Mouse (Mus musculus) kidney, postnatal 25 days (tissue): ENCODE measurements at regions not wholly inside any gene's neighbourhood (a gene's known extent, or its start where the extent isn't known, plus 50 kb on each side); places are given as distances from the start of the nearest gene placed in this dataset.

Experiments
- DNase-seq, 2 experiments: peaks; one replicate each; pipeline ENCODE4 v3.0.0; 2021; ENCODE audit warnings: mixed read lengths in 2 of 2

DNA sequence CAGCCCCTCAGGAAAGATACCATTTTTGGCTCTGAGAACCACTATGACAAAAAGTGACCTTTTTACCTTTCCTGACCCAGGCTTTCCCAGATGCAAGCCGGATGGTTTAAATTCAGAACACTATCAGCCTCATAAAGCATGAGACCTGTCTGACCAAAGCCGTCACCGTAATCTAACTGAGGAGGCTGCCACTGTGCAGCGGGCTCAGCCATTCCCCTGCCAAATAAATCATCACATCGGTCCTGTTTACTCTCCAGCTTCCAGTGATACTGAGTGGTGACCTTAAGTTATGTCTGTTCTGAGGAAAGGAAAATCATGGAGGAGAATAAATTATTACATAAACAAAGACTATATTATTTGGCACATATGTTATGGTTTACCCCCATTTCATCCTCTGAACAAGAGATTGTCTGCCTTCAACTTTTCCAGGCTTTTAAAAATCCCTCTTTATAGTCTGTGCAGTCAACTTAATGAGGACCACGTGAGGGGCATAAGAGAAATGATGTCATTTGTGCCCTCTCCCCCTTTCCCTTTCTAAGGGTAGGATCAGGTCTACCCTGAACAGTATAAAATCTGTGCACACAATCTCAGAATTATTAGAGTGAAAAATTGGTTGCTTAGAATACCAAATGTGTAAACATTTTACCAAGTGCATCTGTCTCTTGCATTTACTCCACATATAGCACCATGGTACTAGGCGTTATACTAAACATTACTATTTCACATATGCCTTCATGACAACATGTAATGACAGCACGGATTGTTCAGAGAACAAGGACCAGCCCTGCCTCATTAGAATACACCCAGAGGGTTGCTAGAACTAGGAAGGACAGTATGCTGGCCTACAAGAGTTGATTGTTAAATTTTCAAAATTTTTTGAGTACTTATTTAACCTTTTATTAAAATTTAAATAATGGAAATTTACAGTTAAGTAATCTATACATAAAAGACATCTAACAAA is 401.9 kb upstream of the Xrcc4 start:
- no peak for DNase-seq

DNA sequence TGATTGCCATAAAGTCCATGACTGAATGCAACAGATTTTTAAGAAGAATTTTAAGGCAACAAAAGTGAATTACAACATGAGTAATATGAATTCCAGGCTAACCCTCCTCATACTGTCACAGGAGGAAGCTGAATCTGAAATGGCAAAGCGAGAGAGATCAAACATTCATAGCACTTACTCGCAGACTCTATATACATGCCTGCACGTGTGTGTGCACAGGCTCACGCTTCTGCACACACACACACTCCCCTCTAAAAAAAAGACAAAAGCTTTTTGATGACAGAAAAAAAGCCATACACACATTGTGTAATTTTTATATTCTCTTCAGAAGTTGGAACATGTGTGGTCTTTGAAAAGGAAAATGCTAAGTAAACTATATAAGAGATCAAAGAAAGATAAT is 391.1 kb upstream of the Xrcc4 start:
- DNase-seq: no peak

DNA sequence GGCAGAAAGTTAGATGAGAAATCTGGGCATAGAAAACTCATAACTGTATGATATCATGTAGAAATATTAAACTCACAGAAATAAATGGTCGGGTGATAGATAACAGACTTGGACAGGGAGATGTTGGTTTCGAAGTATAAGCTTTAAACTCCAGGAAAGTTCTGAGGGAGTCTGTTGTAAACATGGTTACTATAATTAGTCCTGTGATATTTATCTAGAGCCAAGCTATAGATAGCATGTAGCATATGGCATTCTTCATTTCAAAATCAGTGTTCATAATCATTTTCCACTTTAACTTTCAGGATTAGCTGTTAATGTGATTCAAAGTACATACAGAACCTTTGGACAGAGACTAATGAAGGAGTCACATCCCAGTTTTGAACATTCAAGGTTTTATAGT is 387.5 kb upstream of the Xrcc4 start:
- DNase-seq: no peak

DNA sequence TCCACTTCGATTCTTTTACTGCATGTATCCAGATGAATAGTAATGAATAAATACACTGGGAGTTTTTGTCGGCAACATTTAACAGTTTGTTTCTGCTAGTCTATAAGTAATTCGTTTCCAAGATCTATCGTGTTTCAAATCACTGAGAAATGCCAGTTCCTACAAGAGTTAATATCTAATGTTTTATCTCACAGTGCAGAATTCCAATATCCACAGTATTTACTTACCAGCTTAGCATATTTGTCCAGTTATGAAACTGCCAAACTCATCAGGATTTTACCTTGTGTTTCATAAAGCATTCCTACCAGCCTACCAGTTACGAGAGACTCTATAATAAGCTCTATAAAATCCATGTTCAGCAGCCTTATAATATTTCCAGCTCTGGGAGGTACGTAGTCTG is 385.1 kb upstream of the Xrcc4 start:
- DNase-seq: no peak

DNA sequence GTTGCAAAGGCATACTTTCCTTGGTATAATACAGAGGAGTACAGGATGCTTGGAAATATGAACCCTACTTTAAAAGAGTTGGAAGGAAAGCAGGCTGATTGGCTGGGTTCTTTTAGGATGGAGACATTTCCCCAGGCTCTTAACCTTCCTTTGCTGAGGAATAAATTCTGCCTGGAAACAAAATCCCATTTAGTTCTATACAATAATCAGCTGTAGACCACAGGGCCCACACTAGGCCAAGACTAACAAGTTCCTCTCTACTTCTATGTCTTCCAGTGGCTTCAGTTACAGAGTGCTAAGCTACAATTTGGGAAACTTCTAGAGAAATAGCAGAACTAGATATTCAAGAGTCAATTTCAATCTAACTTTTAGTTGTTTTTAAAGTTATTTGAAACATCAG is 384.6 kb upstream of the Xrcc4 start:
- DNase-seq: no peak

DNA sequence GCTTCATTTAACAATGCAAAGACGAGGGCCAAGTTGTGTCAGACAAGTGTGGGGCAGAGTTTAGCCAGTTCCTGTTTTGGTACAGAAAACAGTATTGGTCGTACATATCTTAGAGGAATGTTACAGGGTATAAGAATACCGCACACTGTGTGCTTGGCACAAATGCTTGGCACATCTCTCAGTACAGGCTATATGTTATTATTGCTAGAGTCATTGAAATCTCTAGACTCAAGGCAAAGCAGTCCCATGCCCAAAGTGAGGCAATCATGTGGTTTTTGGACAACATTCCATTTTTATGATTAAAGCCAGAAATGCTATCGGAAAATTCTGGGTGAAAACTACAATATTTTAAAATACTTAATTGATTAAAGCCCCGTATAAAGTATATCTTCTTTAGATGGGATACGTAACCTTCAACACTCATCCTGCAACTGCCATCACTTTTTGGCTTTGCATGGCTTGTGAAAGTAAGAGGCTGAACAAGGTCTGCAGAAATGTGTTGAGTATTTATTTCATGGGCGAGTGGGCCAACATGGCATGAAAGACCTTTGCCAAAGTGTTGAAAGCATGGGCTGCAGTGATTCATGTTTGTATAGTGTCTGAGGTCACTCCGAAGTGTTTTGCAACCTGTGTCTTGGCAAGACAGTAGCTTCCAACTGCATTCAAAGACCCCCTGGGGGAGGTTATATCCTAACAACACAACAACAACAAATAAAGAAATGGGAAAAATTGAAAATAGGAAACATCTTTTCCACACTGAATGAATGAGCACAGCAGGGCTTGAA is 383.8 kb upstream of the Xrcc4 start:
- DNase-seq: no peak

DNA sequence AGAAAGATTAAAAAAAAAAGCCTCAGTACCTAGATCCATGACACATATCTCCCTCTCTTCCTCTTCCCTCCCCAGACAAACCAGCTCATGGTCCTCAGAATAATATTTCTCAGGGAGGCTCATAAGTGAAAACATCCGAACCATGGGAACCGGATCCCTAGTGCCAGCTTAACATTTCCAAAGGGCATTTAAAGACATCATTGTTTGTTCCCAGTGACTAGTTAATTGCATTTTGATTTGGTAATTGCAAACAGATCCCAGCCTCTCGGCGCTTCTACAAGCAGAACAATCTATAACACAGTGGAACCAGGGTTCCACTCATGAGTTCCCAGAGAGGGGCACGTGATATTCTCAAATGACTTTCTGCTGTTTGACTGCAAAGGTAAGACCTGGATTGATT is 376.7 kb upstream of the Xrcc4 start:
- no peak for DNase-seq

DNA sequence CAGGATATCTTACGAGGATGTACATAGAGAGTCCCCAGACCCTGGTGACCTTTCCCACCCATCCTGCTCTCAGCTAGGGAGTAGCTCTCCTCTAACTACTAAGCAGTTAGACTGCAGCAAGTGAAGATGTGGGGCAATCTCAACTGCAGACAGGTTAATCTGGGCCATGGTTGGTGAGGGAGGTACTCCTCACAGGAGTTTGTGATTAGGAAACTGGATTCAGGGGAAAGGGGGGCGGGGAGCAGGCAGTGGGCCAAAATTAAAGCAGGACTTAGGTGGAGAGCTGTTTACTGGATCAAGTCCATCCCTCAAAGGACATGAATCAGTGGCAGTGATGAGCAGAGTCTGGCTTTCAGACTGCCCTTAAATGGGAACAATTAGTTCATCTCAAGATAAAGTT is 374.6 kb upstream of the Xrcc4 start:
- peak; percentile 79 to 88 for DNase-seq

DNA sequence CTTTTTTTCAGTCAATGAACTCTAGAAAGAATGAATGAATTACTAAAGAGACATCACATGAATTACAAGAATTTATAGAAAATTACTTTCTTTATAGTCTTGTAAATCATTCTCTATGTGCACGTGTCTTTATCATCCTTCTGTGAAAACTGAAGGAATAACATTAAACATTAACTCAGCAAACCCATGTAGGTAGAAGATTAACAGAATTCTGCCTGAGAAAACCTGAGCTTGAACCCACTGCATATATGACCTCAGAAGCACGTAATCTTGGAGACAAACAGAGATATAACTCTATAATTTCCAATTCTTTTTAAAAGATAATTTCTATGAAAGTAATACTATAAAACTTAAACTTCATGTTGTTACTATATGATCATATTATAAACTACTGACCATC is 374.0 kb upstream of the Xrcc4 start:
- no peak for DNase-seq

DNA sequence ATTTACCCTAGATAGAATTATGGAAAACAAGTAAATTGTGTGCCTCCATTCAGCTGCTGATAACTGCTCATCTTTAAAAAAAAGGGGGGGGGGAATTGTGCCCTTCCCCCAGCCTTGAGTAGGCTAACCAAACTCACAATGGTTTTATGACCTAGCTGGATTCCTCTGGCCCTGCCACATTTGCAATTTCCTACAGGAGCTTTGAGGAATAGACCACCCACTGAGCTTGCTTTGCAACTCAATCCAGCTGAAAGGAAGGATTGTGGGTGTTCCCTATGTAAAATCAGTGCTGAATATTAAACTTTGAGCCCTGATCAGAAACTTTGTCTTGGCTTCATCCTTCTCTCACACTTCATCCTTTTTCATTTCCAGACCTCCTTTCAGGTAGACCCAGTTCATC is 365.2 kb upstream of the Xrcc4 start:
- DNase-seq: no peak

DNA sequence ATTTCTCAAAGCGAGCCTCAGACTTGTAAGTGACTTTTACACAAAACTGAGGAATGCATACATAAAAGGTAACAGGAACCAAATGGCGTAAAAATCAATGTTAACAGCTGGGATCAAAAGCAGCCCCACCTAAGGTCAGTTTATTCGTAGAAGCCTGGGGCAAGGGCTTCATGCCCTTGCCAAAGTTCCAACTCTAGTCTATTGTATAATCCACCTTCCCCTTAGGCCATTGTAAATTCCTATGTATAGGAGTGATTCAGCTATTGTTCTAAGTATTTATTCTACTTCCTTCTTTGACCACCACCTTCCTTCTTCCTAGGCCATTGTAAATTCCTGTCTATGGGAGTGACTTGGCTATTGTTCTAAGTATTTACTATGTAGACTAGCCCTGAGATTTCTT is 337.5 kb upstream of the Xrcc4 start:
- no peak for DNase-seq

DNA sequence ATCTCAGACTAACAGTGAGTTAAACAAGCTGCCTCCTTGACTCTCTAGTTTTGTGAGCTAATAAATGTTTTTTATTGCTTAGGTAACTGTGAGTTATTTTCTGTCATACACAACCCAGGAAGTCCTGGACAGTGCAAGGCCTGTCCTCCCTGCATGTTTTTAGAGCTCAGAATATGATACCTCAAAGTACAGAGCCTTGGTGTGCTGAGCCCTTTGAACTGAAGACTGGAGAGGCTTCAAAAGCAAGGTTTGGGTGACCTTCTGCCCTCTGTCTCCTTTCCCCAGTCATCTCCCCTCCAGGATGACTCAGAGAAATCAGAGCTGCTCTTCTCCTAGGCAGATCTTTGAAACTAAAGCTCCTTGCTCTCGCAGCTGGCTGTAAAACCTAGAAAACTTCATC is 336.0 kb upstream of the Xrcc4 start:
- DNase-seq: no peak

DNA sequence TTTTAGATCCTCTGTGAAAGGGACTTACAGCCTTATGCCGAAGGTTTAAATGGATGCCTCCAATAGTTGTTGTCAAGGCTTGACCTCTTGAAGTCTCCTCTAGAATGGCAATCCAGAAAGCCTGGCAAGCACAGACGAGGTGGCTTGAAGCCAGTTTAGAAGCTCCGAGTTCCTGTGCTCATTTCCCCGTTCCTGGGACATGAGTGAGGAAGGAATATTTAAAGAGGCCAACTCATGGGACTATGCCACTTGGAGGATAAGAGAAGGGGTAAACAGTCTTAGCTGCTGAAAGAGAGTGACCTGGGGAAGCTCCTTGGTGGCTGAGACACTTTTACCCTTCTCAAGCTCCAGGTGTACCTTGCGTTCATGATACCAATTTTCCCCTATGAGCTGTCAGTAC is 335.1 kb upstream of the Xrcc4 start:
- DNase-seq: no peak

DNA sequence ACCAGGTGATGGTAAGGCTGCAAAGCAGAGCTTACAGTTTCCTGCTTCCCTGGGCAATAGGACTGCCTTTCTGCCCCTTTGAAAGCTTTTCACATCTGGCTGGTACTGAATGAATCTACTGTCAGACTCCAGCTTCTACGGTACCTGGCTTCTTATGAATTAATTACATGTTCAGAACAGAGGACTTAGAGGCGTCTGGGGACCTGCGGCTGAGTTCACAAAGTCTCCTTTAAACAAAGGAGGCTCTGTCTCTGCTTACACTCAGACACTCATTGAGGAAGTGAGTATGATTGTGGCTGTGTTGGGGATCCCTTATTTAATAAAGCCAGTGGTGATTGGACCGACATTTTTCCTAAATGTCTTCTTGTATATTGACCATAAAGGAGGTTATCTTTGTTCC is 331.6 kb upstream of the Xrcc4 start:
- no peak for DNase-seq

DNA sequence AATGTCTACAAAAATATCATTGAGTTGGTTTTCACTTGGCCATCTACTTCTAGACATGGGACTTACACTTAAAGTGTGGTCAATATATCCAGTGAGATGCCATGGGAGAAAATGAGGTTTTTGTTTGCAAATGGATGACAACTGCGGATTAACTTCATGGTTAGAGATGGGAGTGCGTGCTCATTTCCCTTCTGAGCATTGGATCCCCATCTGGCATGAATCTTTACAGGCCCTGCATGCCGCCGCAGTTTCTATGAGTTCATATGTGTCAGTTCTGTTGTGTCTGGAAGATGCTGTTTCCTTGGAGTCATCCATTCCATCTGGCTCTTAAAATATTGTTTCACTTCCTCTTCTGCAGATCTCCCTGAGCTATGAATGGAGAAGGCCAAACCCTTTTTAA is 315.0 kb upstream of the Xrcc4 start:
- no peak for DNase-seq

DNA sequence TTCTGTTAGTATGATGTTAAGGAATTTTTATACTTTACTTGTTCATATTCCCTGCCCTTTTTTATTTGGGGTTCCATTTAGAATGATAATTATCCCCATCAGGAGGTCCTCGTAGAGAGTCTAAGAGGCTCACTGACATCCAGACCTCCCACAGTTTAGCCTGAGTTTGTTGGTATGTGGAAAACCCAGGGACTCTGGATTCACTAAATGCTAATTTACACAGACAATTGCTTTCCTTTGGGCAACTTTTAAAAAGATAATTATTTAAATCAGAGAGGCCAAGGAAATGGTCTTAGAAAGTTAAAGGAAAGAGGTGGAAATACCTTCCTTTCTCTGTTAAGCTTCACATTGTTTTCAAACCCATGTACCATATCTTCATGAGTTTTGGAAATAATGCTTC is 312.7 kb upstream of the Xrcc4 start:
- DNase-seq: no peak

DNA sequence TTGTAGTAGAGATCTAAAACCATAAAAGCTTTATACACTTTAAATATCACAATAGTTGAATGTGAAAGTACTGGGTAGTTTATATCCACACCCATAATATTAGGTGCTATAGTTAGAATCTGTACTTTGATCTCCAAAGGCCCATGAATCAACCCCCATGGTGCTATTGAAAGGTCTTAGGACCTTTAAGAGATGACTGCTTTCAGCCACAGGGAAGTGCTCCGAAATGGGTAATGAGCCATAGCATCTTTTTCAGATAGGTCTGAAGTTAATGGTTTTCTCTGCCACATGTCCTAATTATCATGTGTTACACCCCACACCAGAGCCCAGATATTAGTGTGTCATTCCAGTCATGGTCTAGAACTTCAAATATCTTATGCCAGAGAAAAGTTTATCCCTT is 312.1 kb upstream of the Xrcc4 start:
- DNase-seq: no peak

DNA sequence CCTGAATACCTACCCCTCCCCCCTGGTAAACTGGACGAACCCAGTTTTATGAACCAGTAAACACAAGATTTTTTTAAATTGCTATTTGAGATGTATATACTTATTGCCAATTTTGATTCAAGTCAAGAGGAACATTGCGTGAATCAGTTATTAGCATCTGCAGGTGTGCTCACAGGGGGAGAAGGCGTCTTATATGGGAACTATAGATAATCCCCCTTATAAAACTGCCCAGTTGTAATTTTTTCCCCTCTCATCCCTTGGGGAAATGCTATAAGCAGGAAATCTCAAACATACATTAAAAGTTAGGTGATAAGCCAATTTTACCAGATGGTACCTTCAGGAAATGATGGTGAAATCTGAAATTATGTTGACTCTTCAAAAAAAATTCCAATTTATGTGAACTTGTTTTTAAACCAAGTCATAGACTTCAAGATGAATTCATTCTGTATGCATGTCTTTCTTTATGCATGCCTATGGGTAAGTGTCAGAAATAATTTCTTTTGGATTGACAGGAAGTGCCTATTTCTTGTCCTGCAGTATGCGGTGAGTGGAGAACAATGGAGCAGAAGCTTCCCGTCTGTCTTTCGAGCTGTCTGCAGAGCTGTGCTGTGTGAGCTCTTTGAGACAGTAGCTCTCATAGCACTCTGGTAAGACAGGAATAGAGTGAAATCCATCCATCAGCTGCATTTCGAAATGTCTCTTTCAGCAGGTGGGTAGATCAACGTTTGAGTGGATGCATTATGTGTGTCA is 306.0 kb upstream of the Xrcc4 start:
- no peak for DNase-seq

DNA sequence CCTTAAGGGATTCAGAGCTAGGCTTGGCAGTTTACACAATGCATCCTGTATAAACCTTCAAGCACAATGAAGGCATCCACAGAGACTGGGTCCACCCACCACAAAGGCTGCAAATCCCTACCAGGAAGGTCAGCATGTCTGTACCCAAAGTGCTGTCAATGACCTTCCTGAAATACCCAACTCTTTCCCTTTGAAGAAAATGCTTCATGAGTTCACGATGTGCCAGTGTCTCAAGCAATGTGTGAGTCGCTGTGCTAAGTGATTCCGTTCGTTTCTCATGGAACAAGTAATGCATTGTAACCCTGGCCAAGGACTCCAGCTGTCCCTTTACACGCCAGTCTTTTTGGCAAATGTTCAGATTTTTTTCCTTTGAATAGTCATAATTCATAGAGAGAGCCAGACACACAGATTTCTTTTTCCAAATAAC is 305.4 kb upstream of the Xrcc4 start:
- no peak for DNase-seq

DNA sequence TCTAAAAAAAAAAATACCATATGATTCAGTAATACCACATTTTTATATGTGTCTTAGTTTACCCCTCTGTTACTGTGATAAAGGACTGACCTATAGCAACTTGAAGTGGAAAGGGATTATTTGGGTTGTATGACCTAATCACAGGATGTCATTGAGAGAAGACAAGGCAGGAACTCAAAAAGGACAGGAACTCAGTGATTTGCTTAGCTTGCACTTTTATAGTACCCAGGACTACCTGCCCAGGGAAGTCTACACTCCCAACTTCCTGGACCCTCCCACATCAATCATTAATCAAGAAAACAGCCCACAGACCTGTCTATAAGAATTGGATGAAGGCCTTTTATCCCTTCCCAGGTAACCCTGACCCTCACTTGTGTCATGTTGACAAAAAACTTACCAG is 303.0 kb upstream of the Xrcc4 start:
- no peak for DNase-seq

DNA sequence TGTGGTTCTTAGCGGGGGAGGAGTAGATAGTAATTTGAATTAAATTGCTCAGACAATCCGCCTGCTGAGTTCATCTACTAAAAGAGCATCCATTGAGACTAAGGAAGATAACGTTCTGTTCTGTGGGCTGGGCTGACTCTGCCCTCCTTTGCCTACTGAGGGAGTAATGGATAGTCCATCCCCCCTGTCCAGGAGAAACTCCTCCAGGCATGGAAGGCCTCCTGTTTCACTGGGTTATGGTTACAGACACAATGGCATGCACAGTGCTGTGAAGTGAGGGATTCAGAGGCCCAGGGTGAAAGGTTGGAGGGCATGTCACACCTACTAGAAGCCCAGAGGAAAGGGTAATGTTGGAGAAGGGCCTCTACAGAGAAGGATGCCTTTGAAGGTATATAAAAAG is 287.2 kb upstream of the Xrcc4 start:
- no peak for DNase-seq

DNA sequence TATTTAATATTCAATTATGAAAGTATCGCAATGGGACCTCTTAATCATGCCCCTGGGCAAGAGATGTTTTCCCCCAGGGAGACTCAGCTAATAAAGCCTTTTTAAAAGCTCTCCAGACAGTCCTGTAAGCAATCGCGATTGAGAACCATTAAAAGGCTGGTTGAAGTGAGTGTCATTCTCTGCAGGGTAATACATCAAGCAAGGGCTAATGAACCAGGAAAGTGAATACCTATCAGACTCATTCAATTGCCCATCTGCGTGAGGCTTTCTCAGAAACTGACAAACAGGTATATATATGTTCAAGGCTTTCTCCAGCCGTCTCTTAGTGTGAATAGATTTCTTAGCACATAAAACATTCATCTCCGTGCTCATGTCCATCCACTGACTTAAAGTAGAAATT is 286.8 kb upstream of the Xrcc4 start:
- no peak for DNase-seq

DNA sequence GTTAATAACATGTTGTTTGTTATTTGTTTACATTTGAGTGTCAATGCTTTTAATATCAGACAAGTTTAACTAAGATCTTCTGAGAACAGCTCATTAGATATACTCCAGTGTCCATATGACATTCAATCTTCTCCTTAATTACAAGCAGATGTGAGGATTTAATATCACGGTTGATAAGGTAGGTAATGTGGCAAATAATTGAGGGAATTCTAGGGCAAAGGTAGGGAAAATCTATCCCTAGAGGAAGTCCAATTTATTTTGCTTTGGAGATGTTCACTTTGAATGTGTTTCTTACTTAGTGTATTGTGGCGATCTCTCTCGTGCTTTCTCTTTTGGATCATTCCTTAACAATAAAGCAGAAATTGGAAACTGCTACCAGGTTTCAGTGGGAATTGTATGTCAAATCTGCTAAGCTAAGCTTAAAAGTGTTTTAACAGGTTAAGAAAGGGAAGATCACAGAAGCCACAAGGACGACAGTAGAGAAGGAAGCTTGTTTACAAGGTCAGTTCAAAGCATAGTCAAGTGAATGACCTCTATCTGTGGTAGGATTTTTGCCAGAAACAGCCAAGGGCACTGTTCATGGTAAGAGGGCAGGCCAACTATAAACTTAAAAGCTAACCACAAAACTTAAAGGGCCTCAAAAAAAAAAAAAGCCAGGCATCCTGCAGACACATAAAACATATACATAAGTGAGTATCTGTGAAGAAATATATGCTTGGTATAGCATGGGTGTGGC is 282.2 kb upstream of the Xrcc4 start:
- peak in 1 of 2 experiments; percentile 2 for DNase-seq
